Mouse (Mus musculus) limb, embryonic 14.5 days (tissue): ENCODE measurements around the gene L3mbtl4. TPM values are rescaled to one million over a fixed set of nuclear protein-coding genes. Genes with fewer than 3 reads are reported as not detected.

Source experiments
- ATAC-seq: fragments of 200-750 bp; cut with Nextera tagmentation; 2 replicates; pipeline ENCODE4 v1.8.0; 2017; ENCODE audit warnings: low read depth, moderate number of reproducible peaks, moderate TSS enrichment; ENCODE audit not compliant: low FRiP score
- DNase-seq: peaks from one replicate; pipeline ENCODE4 v3.0.0-alpha.2; 2015; ENCODE audit warnings: low spot score
- H3K27ac ChIP-seq: fragments of 300-500 bp; sonication (generic); replicated peaks from 2 replicates; pipeline ENCODE4 v1.5.1; 2014; ENCODE audit warnings: low read depth, mild to moderate bottlenecking, low read length, moderate library complexity, mixed read lengths
- H3K27me3 ChIP-seq: fragments of 300-500 bp; sonication (generic); 2 replicates; pipeline ENCODE4 v1.6.1; 2014; ENCODE audit warnings: low read length, mixed read lengths; ENCODE audit not compliant: control insufficient read depth, insufficient read depth
- H3K36me3 ChIP-seq: fragments of 300-500 bp; sonication (generic); 2 replicates; pipeline ENCODE4 v1.6.1; 2014; ENCODE audit warnings: mild to moderate bottlenecking, low read length, moderate library complexity, mixed read lengths; ENCODE audit not compliant: control insufficient read depth, insufficient read depth
- H3K4me1 ChIP-seq: fragments of 300-500 bp; sonication (generic); 2 replicates; pipeline ENCODE4 v1.6.1; 2014; ENCODE audit warnings: antibody characterized with exemption, low read length, mixed read lengths; ENCODE audit not compliant: control insufficient read depth, insufficient read depth
- H3K4me2 ChIP-seq: fragments of 300-500 bp; sonication (generic); replicated peaks from 2 replicates; pipeline ENCODE4 v1.6.1; 2014; ENCODE audit warnings: low read depth, mild to moderate bottlenecking, low read length, moderate library complexity; ENCODE audit not compliant: severe bottlenecking
- H3K4me3 ChIP-seq: fragments of 300-500 bp; sonication (generic); replicated peaks from 2 replicates; pipeline ENCODE4 v1.5.1; 2014; ENCODE audit warnings: low read length
- H3K9ac ChIP-seq: fragments of 300-500 bp; sonication (generic); 2 replicates; pipeline ENCODE4 v1.6.1; 2014; ENCODE audit warnings: mild to moderate bottlenecking, low read depth, low read length, moderate library complexity; ENCODE audit not compliant: severe bottlenecking
- H3K9me3 ChIP-seq: fragments of 300-500 bp; sonication (generic); 2 replicates; pipeline ENCODE4 v1.6.1; 2016; ENCODE audit warnings: low read length; ENCODE audit not compliant: control insufficient read depth
- POLR2A ChIP-seq: fragments of 200-500 bp; IDR thresholded peaks from 2 replicates; pipeline ENCODE4 v1.8.0; 2012; ENCODE audit warnings: inconsistent platforms, mild to moderate bottlenecking, moderate library complexity, borderline replicate concordance; ENCODE audit not compliant: insufficient read depth, insufficient read length; ENCODE audit errors: extremely low read depth
- WGBS: fragments of 180-500 bp; shearing (Covaris S2); extraction: QIAGEN DNeasy Blood & Tissue Kit; methylation state at CpG from one replicate; pipeline ENCODE4 v1.1.7; 2014; 5-methylcytosine and 5-hydroxymethylcytosine counted together
- polyA plus RNA-seq, 2 experiments: library from polyadenylated mRNA; depleted of rRNA in 1 of 2; stranded (reverse) in 1 of 2; unstranded in 1 of 2; fragments of >200 nt; fragmentation: Nextera tagmentation in 1 of 2; extraction: Ambion mirVana in 1 of 2; gene quantifications; 2 replicates each; pipeline versions ENCODE4 v1.2.1 to v1.2.3; 2012 to 2014

L3mbtl4 gene
- polyA plus RNA-seq, 2 experiments: 0.10 TPM; not detected in 1

- WGBS: 89% methylated on average over 11 of the region's 11 CpGs
- ATAC-seq: no peak
- TF ChIP-seq POLR2A: no peak
- Histone ChIP-seq H3K9ac (no peak overlapping the region), H3K9me3 (no peaks in the 10 kb centered on the region), H3K4me3 (no peak overlapping the region), H3K4me1 (no peaks in the 10 kb centered on the region), H3K36me3 (no peaks in the 10 kb centered on the region), H3K4me2 (no peak overlapping the region), H3K27me3 (no peaks in the 10 kb centered on the region), H3K27ac (no peak overlapping the region)
- DNase-seq: no peak
These were observed 481.2 kb downstream of the L3mbtl4 start for GRCm38 (mm10) chr17:68754789-68755188.

- H3K27ac ChIP-seq: no peak overlapping the region
- DNase-seq: no peak
- 60% methylated on average over 5 of the region's 5 CpGs for WGBS
These were observed 484.8 kb downstream of the L3mbtl4 start for GRCm38 (mm10) chr17:68758428-68758827.

GRCm38 (mm10) chr17:68758936-68759335 lies 485.3 kb downstream of the L3mbtl4 start:
- Histone ChIP-seq H3K9me3 (no peaks in the 10 kb centered on the region), H3K27ac (no peak overlapping the region), H3K4me3 (no peak overlapping the region), H3K36me3 (no peaks in the 10 kb centered on the region), H3K9ac (no peak overlapping the region), H3K4me2 (no peak overlapping the region), H3K4me1 (no peaks in the 10 kb centered on the region), H3K27me3 (no peaks in the 10 kb centered on the region)
- no peak for ATAC-seq
- DNase-seq: no peak
- TF ChIP-seq POLR2A: no peak
- WGBS: 72% methylated on average over 3 of the region's 3 CpGs

More at GRCm38 (mm10) chr17:68758428-68758827, 484.8 kb downstream of the L3mbtl4 start:
- no peaks in the 10 kb centered on the region for H3K36me3 ChIP-seq
- H3K4me2 ChIP-seq: no peak overlapping the region
- H3K4me1 ChIP-seq: no peaks in the 10 kb centered on the region
- no peak for TF ChIP-seq POLR2A
- no peaks in the 10 kb centered on the region for H3K27me3 ChIP-seq
- no peak overlapping the region for H3K9ac ChIP-seq
- no peak for ATAC-seq
- no peak overlapping the region for H3K4me3 ChIP-seq
- H3K9me3 ChIP-seq: no peaks in the 10 kb centered on the region

GRCm38 (mm10) chr17:68759978-68760377 lies 486.4 kb downstream of the L3mbtl4 start:
- DNase-seq (no peak), ATAC-seq (no peak)
- Histone ChIP-seq H3K4me2 (no peak overlapping the region), H3K4me3 (no peak overlapping the region), H3K9me3 (no peaks in the 10 kb centered on the region), H3K27me3 (no peaks in the 10 kb centered on the region), H3K9ac (no peak overlapping the region), H3K27ac (no peak overlapping the region), H3K4me1 (no peaks in the 10 kb centered on the region), H3K36me3 (no peaks in the 10 kb centered on the region)
- 83% methylated on average over 1 of the region's 1 CpGs for WGBS
- no peak for TF ChIP-seq POLR2A

- 73% methylated on average over 10 of the region's 10 CpGs for WGBS
- no peaks in the 10 kb centered on the region for H3K36me3 ChIP-seq
- no peak overlapping the region for H3K9ac ChIP-seq
- H3K4me3 ChIP-seq: no peak overlapping the region
- no peak overlapping the region for H3K4me2 ChIP-seq
- no peaks in the 10 kb centered on the region for H3K27me3 ChIP-seq
- DNase-seq: no peak
- H3K9me3 ChIP-seq: no peaks in the 10 kb centered on the region
- no peak for ATAC-seq
- no peak for TF ChIP-seq POLR2A
- no peaks in the 10 kb centered on the region for H3K4me1 ChIP-seq
- no peak overlapping the region for H3K27ac ChIP-seq
These were observed 490.8 kb downstream of the L3mbtl4 start for GRCm38 (mm10) chr17:68764329-68764880.

- no peak for TF ChIP-seq POLR2A
- Histone ChIP-seq H3K4me3 (no peak overlapping the region), H3K27me3 (no peaks in the 10 kb centered on the region), H3K9me3 (no peaks in the 10 kb centered on the region), H3K4me2 (no peak overlapping the region), H3K36me3 (no peaks in the 10 kb centered on the region), H3K4me1 (no peaks in the 10 kb centered on the region), H3K27ac (no peak overlapping the region), H3K9ac (no peak overlapping the region)
- WGBS: 76% methylated on average over 4 of the region's 4 CpGs
- DNase-seq: no peak
- ATAC-seq: no peak
These were observed 496.0 kb downstream of the L3mbtl4 start for GRCm38 (mm10) chr17:68769561-68769960.
